Mouse (Mus musculus): ENCODE measurements at regions not wholly inside any gene's neighbourhood (a gene's known extent, or its start where the extent isn't known, plus 50 kb on each side); places are given as distances from the start of the nearest gene placed in this dataset.

GRCm38 (mm10) chr14:24841715-24842496 is 355.0 kb downstream of the Rps24 start:
- TF ChIP-seq EP300 (IDR thresholded peaks at IDR 0.05; ENCODE audit: insufficient read depth, low read depth, low read length) (no peak), POLR2A (IDR thresholded peaks at IDR 0.05; ENCODE audit: insufficient read depth, low read length) (no peak), CTCF (IDR thresholded peaks at IDR 0.05; ENCODE audit: low read depth, low read length) (no peak)
